Mouse (Mus musculus): ENCODE measurements around the gene Gm13043.
"Not testable (repeated sequence)": the region's sequence is repeated elsewhere in the genome, so short reads cannot be mapped to it uniquely, and the experiment has no call there.

The Gm13043 gene

DNA sequence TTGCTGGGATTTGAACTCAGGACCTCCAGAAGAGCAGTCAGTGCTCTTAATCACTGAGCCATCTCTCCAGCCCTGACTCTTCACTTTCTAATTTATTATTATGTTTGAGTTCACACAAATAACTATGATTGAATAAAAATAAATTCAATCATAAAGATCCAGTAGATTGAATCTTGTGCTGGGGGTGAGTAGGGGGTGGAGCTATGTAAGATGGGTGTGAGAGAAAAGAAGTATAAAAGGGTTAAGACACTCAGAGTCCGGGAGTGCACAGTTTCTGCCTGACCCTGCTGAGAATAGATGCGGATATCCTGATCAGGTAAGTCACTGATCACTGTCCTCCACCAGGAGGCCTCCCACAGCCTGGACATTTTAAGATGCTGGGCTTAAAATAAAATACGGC, at the start of gene Gm13043:
TSS of gene Gm13043 (plus strand) at position 301 of the 400 bp plus-strand sequence.
- ATAC-seq (ENCODE audit: low TSS enrichment), result no peak

DNA sequence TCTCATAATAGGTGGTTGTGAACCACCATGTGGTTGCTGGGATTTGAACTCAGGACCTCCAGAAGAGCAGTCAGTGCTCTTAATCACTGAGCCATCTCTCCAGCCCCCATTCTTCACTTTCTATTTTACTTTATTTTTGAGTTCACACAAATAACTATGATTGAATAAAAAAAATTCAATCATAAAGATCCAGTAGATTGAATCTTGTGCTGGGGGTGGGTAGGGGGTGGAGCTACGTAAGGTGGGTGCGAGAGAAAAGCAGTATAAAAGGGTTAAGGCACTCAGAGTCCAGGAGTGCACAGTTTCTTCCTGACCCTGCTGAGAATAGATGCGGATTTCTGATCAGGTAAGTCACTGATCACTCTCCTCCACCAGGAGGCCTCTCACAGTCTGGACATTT, 24.5 kb downstream of the Gm13043 start, which contains the start of gene Gm13040:
TSS of gene Gm13040 (plus strand) at position 301 of the 400 bp plus-strand sequence.
- not testable (repeated sequence) for ATAC-seq (ENCODE audit: low TSS enrichment)

DNA sequence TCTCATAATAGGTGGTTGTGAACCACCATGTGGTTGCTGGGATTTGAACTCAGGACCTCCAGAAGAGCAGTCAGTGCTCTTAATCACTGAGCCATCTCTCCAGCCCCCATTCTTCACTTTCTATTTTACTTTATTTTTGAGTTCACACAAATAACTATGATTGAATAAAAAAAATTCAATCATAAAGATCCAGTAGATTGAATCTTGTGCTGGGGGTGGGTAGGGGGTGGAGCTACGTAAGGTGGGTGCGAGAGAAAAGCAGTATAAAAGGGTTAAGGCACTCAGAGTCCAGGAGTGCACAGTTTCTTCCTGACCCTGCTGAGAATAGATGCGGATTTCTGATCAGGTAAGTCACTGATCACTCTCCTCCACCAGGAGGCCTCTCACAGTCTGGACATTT, 40.3 kb downstream of the Gm13043 start, which contains the start of the genes BC080695 and Gm13057:
TSS of gene BC080695 (plus strand) at position 301 of the 400 bp plus-strand sequence.
TSS of gene Gm13057 (plus strand) at position 310 of the 400 bp plus-strand sequence.
- ATAC-seq (ENCODE audit: low TSS enrichment), result not testable (repeated sequence)

Measured in frontal cortex, adult (tissue).